Mouse (Mus musculus): Measurements from ENCODE around the gene Trabd2b. TPM values are rescaled to one million over a fixed set of nuclear protein-coding genes. Genes with fewer than 3 reads are reported as not detected.

Trabd2b gene
- polyA plus RNA-seq, 2 experiments from 2014 or later: not detected

DNA sequence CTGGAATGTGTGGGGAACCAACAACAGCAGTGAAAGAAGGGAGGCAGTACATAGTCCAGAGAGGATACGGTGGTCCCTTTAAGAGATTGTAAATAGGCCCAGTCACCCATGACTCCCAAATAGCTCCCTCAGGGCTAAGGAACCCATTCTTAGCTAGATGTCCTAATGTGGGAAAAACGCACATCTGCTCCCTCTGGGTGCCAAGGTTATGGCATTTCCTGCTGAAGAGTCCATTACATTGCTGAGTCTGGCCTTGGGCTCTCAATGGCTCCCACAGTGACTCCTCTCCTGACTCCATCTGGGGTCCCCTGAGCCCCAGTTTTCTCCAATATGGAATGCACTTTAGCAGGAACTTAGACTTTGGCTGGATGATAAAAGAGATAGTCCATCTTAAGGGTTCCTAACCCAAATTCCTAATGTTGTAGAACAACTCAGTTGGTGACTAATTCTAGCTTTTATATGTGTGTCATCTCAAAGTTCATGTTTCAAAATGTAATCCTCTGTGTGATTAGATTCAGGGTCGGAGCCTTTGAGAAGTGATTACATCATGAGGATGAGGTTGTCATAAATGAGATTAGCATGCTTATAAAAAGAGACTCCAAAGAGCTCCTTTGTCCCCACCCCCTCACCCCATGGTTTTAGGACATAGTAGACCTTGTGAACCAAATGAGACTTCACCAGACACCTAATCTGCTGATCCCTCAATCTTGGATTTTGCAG lies 139.1 kb downstream of the Trabd2b start:
- no peak for ATAC-seq

- ATAC-seq: no peak
Measured at GRCm38 (mm10) chr4:114547658-114548448, 141.3 kb downstream of the Trabd2b start.

- ATAC-seq: no peak
Measured at GRCm38 (mm10) chr4:114549487-114549886, 143.0 kb downstream of the Trabd2b start.

GRCm38 (mm10) chr4:114550471-114551156 lies 144.1 kb downstream of the Trabd2b start:
- ATAC-seq: no peak

- ATAC-seq: no peak
Measured at GRCm38 (mm10) chr4:114556880-114557279, 150.4 kb downstream of the Trabd2b start.

GRCm38 (mm10) chr4:114557731-114558130 lies 151.2 kb downstream of the Trabd2b start:
- ATAC-seq: no peak

DNA sequence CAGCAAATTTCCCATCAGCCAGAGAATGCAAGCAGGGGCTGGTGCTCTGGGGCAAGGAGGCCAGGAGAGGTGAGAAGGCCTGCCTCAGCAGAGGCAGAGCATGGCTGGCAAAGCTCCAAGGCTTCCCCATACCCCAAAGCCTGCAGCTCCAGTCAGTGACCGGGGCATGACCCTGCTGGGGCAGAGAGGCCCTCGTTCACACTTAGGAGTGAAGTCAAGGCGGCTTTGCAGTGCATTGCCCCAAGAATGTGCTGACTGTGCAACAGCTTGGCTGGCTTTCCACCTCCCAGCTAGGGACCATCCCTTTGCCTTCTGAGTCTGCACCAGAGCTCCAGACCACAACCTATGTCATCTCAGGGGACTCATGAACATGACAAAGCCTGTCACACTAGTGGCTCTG lies 152.0 kb downstream of the Trabd2b start:
- ATAC-seq: no peak

GRCm38 (mm10) chr4:114560638-114561216 lies 154.2 kb downstream of the Trabd2b start:
- ATAC-seq: no peak

DNA sequence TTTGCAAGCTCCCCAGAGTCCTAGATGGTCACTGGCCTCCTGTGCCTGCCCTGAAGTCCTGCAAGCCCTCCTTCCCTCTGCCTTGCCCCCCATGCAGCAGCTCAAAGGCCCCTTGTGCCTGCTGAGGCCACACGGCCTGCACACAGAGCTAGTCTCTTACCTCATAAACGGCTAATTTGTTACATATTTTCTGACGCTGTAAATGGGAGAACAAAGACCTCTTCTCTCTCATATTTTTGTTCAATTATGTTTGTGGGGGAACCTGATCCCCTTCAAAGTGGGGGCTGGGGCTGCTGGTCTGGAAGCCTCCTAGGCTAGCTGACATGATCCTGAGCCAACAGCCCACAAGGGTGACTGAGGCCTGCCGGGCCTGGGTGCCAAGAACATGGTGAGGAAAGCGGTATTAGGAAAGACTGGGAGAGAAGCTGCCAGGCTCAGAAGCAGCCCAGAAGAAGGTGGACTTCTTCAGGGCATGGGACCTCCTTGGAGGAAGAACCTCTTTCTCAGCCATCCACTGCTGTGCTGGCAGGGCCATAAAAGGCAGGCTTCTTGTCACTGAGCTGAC lies 157.7 kb downstream of the Trabd2b start:
- no peak for ATAC-seq

DNA sequence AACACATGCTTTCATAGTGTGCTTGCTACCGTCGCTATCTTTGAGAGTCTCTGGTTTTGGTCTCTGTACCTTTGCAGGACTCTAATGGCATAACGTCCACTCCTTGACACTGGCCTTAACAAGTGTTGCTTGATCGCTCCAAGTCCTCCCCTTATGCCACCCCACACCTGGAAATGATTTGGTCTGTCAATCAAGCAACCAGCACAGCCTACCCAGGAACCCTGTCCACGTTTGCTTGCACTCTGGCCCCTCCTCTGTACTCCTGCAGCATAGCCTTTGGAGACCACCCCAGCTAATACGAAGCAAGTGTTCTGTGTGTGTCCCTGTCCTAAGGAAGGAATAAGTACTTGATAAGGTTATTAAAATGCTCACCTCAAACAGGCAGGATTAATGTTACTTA lies 161.1 kb downstream of the Trabd2b start:
- ATAC-seq: no peak

GRCm38 (mm10) chr4:114568081-114568605 lies 161.6 kb downstream of the Trabd2b start:
- ATAC-seq: no peak

DNA sequence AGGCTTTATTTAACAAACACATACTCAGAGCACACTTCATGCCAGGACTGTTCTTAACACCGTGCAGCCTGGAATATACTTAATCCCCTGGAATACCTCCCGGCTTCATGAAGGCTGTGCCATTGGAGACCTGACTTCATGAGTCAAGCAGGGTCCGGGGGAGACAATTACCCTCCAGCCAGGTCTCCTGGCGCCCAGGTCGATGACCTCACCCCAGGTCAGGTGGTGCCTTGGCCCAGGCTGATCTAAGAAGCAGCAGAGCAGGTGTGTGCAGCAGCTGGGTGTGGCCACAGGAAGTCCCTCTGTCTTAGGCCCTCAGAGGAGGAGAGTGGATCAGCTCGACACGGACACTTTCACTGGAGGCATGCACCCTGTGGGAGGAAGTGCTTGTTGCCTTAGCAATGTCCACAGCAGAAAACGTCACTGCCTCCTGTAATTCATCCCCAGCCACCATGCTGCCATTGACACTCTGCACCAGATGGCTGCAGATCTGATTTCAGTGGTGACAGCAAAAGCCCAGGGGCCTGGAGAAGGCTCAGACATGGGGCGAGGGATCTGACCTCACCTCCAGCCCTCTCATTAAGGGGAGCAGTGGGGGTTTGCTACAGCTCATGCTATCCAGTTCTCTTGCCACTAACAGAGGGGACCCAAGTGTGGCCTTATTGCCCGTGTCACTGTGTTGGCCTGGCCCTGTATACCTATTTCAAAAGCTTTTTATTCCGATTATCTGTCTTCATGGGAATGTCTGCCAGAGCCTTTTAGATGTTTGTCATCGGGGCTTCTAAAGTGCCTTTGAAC lies 171.8 kb downstream of the Trabd2b start:
- ATAC-seq: no peak

- no peak for ATAC-seq
Measured at GRCm38 (mm10) chr4:114583546-114584144, 177.1 kb downstream of the Trabd2b start.

- ATAC-seq: no peak
Measured at GRCm38 (mm10) chr4:114584686-114585085, 178.2 kb downstream of the Trabd2b start.

GRCm38 (mm10) chr4:114593554-114594215 lies 187.2 kb downstream of the Trabd2b start:
- no peak for ATAC-seq

GRCm38 (mm10) chr4:114595188-114595701 lies 188.7 kb downstream of the Trabd2b start:
- no peak for ATAC-seq

GRCm38 (mm10) chr4:114599121-114599520 lies 192.6 kb downstream of the Trabd2b start:
- ATAC-seq: no peak

DNA sequence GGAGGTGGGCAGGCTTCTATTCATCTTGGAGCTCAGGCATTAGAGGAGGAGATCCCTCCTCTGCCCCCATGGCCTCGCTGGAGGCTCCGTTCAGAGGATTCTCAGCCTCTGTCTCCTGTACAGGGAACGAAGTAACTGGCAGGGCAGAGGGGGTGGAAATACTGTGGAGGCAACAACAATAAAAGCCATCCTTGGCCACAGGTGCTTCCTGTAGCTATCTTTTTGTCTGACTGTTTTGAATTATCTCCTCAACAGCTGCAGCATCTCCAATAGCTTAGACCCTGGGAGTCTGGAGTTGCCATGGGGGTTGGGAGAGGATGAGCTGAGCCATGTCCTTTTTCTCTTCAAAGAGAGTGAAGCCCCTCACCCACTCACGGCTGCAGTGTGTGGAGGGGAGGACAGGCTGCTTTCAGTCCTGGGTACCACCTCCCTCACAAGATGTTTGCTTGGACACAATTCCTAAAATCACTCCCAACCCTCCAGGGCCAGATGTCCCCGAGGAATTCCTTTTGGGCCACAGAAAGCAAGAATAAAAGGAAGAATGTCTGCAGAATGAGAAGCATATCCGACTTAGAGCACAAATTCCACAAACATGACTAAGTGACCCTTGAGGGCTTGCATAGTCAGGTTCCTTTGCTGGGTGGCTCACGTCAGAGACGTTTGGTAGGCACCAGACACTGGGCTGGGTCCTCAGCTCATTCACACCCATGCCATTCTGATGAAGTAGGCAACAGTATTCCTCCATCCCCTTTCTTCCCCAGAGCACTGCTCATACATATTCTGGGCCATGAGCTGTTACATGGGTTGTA lies 194.9 kb downstream of the Trabd2b start:
- no peak for ATAC-seq

- ATAC-seq: no peak
Measured at GRCm38 (mm10) chr4:114605670-114606069, 199.1 kb downstream of the Trabd2b start.
